Mouse (Mus musculus): Measurements from ENCODE around the gene Zmiz1. TPM values are rescaled to one million over a fixed set of nuclear protein-coding genes. Genes with fewer than 3 reads are reported as not detected.

Gene Zmiz1
- total RNA-seq, 4 experiments from 2014 or later, result 90.3 to 192 (median 125) TPM

- no peak for DNase-seq
Measured at GRCm38 (mm10) chr14:25474017-25474416, 15.0 kb downstream of the Zmiz1 start.

GRCm38 (mm10) chr14:25474732-25475131, 15.7 kb downstream of the Zmiz1 start:
- DNase-seq, result no peak

GRCm38 (mm10) chr14:25476048-25476447, 17.1 kb downstream of the Zmiz1 start:
- DNase-seq, result no peak

GRCm38 (mm10) chr14:25476453-25476852, 17.5 kb downstream of the Zmiz1 start:
- DNase-seq, result no peak

- no peak for DNase-seq
Measured at GRCm38 (mm10) chr14:25477268-25477667, 18.3 kb downstream of the Zmiz1 start.

- DNase-seq, result no peak
Measured at GRCm38 (mm10) chr14:25478257-25478656, 19.3 kb downstream of the Zmiz1 start.

- no peak for DNase-seq
Measured at GRCm38 (mm10) chr14:25478755-25479154, 19.8 kb downstream of the Zmiz1 start.

- peak; percentile 52 for DNase-seq
Measured at GRCm38 (mm10) chr14:25479841-25480252, 20.9 kb downstream of the Zmiz1 start.

- DNase-seq, result no peak
Measured at GRCm38 (mm10) chr14:25480443-25480842, 21.5 kb downstream of the Zmiz1 start.

- DNase-seq, result peak; percentile 89
Measured at GRCm38 (mm10) chr14:25480916-25481666, 22.1 kb downstream of the Zmiz1 start.

- DNase-seq, result no peak
Measured at GRCm38 (mm10) chr14:25481667-25482331, 22.8 kb downstream of the Zmiz1 start.

GRCm38 (mm10) chr14:25482404-25482803, 23.4 kb downstream of the Zmiz1 start:
- DNase-seq, result no peak

GRCm38 (mm10) chr14:25483285-25483684, 24.3 kb downstream of the Zmiz1 start:
- no peak for DNase-seq

- peak; percentile 76 for DNase-seq
Measured at GRCm38 (mm10) chr14:25484049-25484448, 25.1 kb downstream of the Zmiz1 start.

GRCm38 (mm10) chr14:25486220-25486619, 27.2 kb downstream of the Zmiz1 start:
- no peak for DNase-seq

GRCm38 (mm10) chr14:25486742-25487469, 27.9 kb downstream of the Zmiz1 start:
- no peak for DNase-seq

- DNase-seq, result no peak
Measured at GRCm38 (mm10) chr14:25487470-25487955, 28.5 kb downstream of the Zmiz1 start.

- DNase-seq, result peak; percentile 82
Measured at GRCm38 (mm10) chr14:25488097-25488613, 29.2 kb downstream of the Zmiz1 start.

GRCm38 (mm10) chr14:25489336-25490078, 30.5 kb downstream of the Zmiz1 start:
- DNase-seq, result peak; percentile 52

- no peak for DNase-seq
Measured at GRCm38 (mm10) chr14:25491961-25492360, 33.0 kb downstream of the Zmiz1 start.

- no peak for DNase-seq
Measured at GRCm38 (mm10) chr14:25492567-25493279, 33.7 kb downstream of the Zmiz1 start.

Measured in adrenal gland, adult 8-10 months (tissue).